Mouse (Mus musculus): Measurements from ENCODE around the gene Mpig6b.
A peak's percentile ranks its signal among the peaks of the same experiment; 100 is the strongest.

The Mpig6b gene

DNA sequence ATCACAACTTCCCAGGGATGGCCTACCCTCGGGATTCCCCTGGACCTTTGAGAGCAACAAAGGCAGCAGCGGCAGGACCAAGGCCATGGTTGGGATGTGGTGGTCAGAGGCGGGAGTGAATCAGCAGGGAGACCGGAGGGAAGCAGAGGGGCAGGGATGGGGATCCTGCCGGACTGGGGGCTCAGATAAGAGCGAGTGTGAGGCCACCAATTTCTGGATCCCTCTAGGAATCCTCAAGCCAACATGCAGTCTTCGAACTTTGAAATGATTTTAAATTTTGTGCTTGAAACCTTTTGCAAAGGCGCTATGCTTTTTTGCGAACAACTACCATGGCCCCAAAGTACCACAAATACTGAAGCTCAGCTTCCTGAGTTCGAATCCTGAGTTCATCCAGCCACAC, at the start of gene Mpig6b:
TSS of gene Mpig6b (minus strand) at position 101 of the 400 bp plus-strand sequence.
- no peak for DNase-seq (ENCODE audit: low spot score)

DNA sequence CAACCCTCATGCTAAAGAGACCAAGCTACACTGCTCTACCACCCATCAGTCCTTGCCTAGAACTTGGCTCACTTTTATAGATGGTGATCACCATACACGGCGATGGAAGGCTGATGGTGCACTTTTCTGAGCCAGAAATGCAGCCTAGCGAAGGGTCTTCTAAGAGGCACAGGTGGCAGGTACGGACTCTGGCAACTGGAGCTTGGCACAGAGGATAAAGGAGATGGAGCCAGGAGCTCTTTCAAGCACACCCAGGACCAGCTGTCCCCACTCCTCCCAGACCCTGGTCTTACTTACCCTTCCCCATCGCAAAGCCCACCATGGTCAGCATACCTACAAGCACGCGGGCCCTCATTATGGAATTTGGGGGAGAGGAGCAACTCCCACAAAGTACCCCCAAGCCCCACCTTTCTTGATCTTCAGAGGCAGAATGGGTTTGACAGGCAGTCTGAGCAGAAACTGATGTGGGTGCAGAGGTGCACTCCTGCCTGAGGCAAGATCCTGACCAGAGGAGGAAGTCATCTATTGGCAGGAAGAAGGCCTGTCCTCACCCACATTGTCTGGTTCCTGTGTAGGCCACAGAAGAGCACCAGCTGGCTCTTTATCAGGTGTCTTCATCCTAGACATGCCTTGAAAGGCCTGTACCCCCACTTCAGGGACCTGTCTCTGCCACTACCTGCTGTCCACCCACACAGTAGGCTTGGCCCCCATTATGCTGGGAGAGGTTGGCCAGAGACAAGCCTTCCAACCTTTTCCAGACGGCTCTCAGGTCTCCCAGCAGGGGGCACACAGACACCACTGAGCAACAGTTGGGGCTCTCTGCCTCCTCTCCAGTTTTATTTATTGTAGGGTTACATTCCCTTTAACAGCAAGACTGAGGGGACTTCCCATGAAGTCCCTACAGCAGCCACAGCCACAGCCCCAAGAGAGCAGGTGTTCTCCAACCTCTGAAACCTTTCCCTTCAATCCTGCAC, 49.3 kb upstream of the Mpig6b start, which contains the start of gene Ly6g5b:
TSS of gene Ly6g5b (minus strand) at position 383 of the 974 bp plus-strand sequence.
- no peak for DNase-seq (ENCODE audit: low spot score)

DNA sequence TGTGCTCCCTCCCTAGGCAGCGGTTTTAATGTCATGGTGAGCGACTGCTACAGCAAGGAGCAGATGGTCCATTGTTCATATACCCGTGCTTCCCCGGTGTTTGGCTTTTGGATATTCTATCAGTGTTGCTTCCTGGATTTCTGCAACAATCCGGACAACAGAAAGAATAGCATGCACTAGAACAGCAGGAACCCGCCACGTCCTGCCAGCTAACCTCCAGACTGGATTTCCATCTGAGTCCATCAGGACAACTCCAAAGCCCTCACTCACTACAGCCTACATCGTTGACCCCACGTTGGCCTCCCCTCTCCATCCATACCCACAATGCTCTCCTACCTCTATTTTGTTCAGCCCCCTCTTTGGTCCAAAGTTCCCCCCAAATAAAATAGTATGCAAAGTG, 45.8 kb upstream of the Mpig6b start:
- DNase-seq (ENCODE audit: low spot score): no peak

DNA sequence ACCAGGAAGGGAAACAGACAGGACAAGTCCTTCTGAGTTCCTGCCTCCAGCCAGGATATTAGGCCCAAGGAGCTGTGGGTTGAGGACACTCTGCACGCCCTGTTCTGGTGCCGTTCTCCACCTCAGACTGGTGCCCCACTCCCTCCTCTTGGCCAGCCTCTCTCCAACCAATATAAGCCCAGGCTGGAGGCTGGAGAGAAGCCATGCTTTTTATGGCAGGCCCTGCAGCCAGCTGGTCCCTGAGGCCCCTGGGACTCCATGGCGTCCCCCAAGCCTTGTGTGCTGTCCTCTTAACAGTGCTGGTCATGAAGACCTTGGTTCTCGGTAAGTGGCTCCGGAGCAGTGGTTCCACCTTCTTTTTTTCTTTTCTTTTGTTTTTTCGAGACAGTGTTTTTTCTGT, 42.1 kb upstream of the Mpig6b start, which contains the start of gene Ly6g5c:
TSS of gene Ly6g5c (plus strand) at position 183 of the 400 bp plus-strand sequence.
- DNase-seq (ENCODE audit: low spot score): no peak

DNA sequence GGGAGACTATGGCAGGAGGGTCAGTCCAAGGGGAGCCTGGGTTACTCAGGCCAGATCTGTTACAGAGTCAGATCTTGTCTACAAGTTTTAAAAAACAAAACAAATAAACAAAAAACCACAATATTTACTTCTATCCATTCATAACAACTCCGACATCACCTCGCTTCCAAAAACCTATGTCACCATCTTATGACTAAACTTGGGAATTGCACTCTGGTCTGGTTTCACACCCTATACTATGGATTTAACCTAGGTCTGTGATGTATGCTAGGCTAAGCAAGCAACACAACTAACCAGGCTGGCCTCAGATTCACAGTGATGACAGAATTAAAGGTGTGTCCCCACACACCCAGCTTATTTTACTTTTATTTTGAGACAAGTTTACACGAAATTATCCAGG, 40.5 kb upstream of the Mpig6b start:
- no peak for DNase-seq (ENCODE audit: low spot score)

DNA sequence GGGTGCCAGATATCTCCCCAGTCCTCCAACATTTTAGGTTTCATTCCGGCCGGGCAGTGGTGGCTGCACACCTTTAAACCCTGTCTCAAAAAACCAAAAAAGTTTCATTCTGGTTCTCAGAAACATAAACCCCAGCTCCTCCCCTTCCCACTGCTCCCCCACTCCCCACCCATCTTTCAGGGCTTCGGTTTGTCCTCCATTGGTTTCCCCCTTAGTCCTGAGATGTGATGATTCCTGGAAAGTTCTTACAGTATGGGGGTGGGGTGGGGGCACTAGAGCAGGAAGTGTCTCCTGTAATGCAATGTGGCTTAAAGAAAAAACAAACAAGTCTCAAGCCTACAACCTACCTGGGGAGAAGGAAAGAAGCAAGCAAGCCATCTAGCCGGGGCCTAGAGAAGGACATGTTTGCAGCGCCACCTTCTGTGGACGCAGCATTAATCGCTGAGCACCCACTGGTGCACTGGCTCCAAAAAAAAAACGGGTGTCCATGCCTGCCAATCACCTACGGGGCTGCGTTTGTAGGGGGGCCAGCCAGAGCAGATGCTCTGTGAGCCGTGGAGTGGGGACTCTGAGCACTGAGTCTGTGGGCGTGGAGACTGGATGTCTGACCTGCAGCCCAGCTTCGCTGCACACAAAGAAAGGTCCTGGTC, 39.9 kb upstream of the Mpig6b start:
- no peak for DNase-seq (ENCODE audit: low spot score)

DNA sequence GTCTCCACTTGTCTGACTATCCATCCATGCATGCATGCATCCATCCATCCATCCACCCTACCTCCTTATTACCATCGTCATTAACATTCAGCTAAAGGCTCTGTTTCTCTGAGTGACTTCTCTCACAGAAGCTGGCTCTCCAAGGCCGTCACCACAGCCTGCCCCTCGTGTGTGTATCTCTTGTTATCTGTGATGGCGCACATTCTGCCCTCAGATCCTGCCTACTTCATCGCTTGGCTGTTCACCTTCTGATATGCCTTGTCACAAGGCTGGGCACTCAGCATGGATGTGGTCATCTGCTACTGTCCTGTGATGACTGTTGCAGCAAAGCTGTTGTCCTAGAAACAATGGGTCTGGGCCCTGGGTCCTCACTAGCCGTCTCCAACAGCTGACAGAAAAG, 38.8 kb upstream of the Mpig6b start:
- DNase-seq (ENCODE audit: low spot score): peak; percentile 42

DNA sequence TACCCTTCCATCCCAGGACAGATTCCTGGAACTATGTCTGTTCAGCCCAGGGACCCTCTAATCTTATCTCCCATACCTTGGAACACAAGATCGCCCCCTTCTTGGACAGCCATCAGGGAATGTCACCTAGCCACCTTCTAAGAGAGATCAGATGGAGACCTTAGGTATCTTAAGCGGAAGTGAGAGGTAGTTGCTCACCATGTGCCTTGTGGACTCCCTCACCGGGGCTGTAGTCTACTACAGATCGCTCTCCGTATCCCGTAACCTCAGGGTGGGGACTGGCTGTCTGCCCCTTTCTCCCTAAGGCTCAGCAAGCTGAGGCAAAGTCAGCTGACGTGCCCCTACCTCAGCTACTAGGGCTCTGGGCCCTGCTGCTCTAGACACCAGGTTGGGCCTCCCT, 38.1 kb upstream of the Mpig6b start:
- DNase-seq (ENCODE audit: low spot score): no peak

DNA sequence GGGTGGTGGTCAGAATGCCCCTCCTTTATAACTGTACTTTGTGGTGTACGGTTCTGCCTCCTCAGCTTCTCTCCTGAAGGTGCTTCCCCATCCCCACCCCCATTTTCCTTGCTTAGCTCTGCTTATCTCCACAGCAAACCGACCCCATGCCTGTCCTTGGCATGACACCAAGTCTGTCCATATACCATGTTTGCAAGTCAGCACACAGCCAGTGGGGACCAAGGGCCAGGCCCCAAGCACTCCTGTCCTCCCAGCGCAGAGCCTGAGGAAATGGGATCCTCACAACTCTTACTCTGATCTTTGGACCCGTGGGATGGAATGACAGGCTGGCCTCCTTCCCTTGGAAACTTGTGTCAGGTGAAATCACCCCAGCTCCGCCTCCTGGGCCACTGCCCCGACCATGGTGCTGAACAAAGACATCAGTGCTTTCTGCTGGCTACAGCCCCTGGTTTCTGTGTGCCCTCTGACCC, 37.3 kb upstream of the Mpig6b start:
- DNase-seq (ENCODE audit: low spot score): no peak

DNA sequence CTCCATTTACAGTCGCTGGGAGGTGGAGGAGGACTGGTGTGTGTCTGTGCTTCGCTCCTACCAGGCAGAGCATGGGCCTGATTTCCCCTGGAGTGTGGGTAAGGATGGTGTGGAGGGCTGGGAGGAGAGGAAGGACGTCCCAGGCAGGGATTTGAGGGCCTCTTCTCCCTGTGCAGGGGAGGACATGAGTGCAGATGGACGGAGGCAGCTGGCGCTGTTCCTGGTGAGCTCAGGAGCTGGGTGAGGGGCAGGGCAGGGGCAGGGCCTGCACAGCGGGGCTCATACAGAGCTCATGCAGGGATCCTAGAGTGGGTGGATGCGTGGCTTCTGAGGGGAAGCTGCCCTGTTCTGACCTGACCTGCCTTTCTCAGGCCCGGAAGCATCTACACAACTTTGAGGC, 36.3 kb upstream of the Mpig6b start:
- no peak for DNase-seq (ENCODE audit: low spot score)

DNA sequence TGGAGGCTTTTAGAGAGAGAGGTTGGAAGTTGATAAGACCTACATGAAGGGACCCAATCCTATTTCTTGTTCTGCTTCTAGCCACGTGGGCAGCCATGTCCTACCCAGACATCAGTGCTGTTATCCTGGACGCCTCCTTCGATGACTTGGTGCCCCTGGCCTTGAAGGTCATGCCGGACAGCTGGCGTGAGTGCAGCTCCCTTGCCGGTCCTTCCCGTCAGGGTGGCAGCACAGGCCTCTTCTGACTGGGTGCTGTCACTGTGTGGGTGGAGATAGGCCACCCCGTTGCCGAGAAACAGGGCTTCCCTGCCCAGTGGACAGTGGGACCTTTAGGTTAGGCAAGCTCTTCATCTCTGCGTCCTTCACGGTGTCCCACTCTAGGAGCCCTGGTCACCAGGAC, 35.2 kb upstream of the Mpig6b start:
- DNase-seq (ENCODE audit: low spot score): no peak

DNA sequence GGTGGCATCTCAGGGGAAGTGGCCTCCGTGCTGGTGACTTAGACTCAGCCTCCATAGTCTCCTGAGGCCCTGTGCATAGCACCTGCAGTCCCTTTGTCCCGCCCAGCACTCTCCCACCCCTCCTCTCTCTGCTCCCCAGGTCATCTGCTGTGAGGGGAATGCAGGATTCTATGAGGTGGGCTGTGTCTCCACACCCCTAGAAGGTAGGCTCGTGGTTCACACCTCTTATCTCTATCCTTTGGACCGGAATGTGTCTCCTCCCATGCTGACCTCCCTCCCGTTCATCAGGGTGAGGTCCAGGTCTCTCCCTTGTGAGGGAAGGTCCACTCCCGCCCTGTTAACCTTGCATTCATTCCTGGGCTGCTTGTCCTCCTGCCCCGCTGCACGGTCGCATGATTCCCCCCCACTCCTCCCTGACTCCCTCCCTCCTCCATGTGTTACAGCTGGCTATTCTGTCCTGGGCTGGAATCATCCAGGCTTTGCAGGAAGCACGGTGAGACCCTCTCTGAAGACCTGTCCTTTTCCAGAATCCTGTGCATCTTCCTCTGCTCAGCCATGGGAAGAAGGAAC, 34.3 kb upstream of the Mpig6b start:
- no peak for DNase-seq (ENCODE audit: low spot score)

DNA sequence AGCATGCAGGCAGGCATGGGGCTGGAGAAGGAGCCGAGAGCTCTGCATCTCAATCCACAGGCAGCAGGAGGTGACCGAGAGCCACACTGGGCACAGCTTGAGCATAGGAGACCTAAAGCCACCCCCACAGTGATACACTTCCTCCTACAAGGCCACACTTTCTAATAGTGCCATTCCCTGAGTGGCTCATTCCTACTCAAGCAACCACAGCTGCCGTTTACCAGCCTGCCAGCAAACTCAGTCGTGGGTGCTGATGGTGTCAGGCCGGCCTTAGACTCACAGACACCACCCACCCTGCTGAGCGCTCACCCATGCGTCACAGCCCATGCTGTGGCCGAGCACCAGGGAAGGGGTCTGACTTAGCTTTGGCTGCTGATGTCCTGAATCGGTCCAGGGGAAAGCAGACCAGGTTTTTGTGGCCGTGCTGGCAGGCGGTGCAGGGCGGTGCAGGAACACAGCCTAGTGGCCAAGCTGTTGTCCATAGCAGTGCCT, 31.2 kb upstream of the Mpig6b start:
- DNase-seq (ENCODE audit: low spot score): no peak

DNA sequence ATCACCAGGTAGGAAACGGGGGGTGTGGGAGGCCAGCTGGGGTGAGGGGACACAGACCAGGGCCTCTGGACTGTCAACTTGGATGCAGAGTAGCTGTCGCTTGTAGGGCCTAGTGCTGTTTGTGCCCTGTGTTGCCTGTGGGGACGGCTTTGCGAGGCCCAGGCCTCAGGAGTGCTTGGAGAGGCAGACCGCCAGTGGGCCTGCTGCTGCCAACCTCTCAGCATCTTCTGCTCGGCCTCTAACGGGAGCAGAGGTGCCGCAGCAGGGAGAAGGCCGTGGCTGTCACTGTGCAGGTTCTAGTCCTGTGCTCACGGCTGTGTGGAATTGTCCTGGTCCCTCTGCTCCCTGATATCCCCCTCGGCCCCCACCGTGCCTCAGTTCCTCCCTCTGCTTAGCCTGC, 30.6 kb upstream of the Mpig6b start:
- no peak for DNase-seq (ENCODE audit: low spot score)

DNA sequence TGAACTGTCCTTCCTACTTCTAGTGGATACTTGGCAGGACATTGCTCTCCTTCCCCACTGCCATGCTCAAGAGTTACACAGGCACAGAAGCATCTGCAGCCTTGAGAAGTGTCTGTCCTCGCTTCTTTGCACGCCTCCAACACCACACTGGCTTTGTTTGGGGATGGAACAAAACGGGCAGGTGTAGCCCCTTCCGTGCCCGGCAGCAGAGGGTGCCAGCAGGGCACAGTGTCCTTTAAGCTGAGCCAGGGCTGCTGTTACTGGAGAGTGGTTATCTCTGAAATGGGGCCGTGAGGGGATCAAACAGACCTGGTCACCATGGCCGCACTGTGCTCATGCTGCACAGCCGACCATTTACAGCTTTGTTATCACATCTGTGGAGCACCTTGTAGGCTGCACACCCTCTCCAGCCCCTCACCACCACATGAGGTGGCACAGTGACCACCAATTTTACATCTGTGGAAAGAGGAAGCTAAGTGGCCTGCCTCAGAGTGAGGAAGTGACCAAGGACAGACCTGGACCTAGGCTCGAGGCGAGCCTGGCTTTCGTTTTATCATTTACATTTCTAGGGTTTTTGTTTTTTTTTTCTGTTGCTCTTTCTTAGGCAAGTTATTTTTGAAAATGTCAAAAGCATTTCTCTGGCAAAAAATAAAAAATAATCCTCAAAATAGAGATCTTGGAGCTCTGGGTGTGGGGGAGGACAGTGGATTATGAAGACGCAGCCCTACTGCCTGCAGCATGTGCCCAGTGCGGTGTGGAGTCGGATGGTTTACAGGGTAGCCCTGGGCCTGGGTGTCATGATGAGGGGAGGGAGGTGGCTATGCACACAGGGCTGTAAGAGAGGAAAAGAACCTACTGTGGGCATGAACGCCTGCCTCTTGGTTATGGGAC, 28.7 kb upstream of the Mpig6b start:
- no peak for DNase-seq (ENCODE audit: low spot score)

DNA sequence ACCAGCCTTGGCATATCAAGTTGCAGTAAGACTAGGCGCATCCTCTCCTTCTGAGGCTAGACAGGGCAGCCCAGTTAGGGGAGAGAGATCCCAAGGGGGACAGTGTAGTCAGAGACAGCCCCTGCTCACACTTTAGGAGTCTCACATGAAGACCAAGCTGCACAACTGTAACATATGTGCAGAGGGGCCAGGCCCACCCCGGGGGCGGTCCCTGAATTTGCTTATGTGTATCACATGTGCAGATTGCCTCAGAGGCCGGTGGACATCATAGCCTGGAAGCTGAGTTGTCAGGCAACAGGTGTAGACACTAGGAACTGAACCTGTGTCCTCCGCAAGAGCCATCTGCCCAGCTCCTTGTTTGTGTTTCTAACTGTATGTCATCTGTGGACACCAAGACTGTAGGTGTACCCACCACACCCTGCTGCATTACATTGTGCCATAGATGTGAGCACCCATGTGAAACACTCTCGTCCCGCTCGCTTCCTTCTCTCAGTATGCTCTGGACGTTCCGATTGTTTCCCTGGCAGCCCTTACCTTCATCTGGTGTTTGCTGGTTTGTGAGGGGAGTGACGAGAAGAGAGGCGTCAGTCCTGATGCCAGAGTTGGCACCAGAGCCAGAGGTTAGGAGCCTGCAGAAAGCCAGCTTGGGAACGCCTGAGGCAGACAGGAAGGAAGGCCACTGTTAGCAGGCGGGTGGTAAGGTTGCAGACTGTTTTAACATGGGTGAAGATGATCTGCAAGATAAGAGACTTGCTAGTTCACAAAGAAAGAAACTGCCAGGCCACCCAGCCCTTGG, 26.6 kb upstream of the Mpig6b start:
- DNase-seq (ENCODE audit: low spot score): no peak

DNA sequence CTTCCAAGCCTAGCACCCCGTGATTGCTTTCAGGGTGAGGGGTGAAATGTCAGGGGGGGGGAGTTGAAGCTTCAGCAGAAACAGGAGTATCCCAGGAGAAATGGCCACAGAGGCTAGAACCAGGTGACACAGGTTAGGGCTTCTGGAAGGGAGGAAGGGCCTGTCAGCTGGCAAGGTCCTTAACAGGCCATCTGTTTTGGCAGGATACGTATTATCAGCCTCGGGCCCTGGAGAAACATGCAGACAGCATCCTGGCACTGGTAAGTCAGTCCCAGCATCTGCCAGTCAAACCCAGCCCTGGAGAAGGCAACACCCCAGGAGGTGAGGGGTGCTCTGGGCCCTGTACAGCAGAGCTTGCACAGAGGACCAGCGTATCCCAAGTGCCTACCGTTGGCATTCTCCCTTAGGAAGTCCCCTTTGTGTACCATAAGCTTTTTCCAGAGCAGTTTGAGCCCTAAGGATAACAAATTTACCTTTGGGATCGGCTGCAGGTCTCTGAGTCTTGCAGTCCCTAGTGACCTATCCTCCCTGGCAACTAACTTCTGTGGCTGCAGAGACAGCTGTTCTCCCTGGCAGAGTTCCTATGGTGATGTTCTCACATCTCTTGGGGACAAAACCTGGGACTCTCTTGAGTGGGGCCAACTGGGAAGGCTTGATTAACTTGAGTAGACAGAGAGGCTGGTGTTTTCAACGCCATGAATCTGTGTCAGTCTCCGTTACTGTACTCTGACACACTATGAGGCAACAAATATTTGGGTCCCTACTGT, 24.4 kb upstream of the Mpig6b start:
- DNase-seq (ENCODE audit: low spot score): peak; percentile 61

DNA sequence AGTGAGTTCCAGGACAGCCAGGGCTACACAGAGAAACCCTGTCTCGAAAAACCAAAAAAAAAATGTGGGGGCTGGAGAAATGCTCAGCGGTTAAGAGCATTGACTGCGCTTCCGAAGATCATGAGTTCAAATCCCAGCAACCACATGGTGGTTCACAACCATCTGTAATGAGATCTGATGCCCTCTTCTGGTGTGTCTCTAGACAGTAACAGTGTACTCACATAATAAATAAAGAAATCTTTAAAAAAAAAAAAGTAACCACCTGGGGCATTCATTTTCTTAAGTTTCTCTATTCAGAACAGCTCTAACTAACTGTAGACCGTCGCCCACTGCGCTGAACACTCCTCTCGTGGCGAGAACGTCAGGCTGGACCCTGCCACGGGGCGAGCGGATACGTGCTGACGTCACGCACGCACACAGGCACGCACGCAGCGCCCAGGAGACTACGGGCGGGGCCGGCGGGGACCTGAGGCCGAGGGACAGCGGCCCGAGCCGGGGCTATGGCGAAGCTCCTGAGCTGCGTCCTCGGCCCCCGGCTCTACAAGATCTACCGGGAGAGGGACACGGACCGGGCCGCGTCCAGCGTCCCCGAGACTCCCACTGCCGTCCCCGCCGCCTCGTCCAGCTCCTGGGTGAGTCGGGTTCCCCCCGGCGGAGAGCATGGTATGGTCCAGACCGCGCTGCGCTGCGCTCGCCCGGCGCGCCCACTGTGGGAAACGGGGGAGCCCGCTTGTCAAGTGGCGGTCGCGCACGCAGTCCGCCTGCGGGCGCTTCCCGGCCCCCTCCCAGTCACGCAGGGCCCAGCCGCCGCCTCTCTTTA, 23.1 kb upstream of the Mpig6b start, which contains the start of gene Abhd16a:
TSS of gene Abhd16a (plus strand) at position 439 of the 820 bp plus-strand sequence.
- peak; percentile 93 for DNase-seq (ENCODE audit: low spot score)

DNA sequence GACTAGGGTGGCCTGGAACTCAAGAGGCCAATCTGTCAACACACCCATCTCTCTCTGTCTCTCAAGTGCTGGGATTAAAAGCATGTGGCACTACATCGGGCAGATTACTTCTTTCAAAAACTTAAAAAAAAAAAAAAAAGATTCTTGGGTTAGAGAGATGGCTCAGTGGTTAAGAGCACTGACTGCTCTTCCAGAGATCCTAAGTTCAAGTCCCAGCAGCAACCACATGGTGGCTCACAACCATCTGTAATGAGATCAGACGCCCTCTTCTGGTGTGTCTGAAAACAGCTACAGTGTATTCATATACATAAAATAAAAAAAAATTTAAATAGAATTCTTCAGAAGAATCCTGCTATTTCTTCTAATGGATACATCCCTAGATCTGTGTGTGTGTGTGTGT, 22.2 kb upstream of the Mpig6b start:
- DNase-seq (ENCODE audit: low spot score): no peak

Data from spleen, adult 12 weeks (tissue).